Comparison of ENCODE assay signal across 8 mouse cellular contexts in the genomic region with DNA sequence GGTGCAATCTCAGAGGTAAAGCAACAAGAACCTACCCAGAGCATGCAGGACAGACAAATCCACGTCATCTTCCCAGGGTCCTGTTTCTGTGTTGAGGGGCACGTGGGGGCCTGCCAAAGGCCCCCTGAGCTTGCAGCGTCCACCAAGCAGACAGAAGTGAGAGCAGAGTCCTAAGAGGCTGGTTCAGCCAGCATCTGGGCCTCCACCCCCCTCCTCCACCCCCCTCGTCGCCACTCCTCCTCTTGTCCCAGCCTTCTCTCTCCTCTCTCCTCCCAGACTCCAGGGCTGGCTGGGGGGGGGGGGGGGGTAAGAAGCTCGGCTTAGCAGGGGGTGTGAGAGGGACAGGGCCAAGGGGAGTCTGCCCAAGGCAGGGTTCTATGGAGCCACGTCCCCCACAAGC. TPM values are rescaled to one million over a fixed set of nuclear protein-coding genes. Genes with fewer than 3 reads are reported as not detected.
DNase-seq lines count a peak whose midpoint lies in the region; ATAC-seq and TF ChIP-seq lines count a peak whose summit lies in the region.

No protein-coding gene starts in this region.

- ATAC-seq in megakaryocyte, adult 5-6 weeks (ENCODE audit: poor library complexity, severe bottlenecking), result no peak

- H3K27me3 ChIP-seq in spleen, adult 2 months (ENCODE audit: control insufficient read depth, insufficient read depth, low read length), result no peaks in the 10 kb centered on the region

- no peak for TF ChIP-seq CTCF in spleen, adult 2 months (IDR thresholded peaks at IDR 0.05; ENCODE audit: extremely low read depth, insufficient read depth, insufficient read length, insufficient replicate concordance)

- H3K36me3 ChIP-seq in spleen, adult 2 months (ENCODE audit: control insufficient read depth, insufficient read depth, low read length), result no peaks in the 10 kb centered on the region

- peak overlapping the region; percentile 5; the same call in 1 of the 2 replicates for H3K27ac ChIP-seq in spleen, adult 2 months (ENCODE audit: insufficient read depth, low read length)

- peak overlapping the region; percentile 24; the same call in 1 of the 2 replicates for H3K4me3 ChIP-seq in spleen, adult 2 months (ENCODE audit: extremely low read depth, insufficient read depth, insufficient read length)

- no peak for TF ChIP-seq POLR2A in spleen, adult 2 months (IDR thresholded peaks at IDR 0.05; ENCODE audit: low read depth, low read length)

- DNase-seq in gastrocnemius, postnatal 10 days, result peak; percentile 44
- no peak for DNase-seq in gastrocnemius, adult 8-10 months (ENCODE audit: low spot score in 2 of 2)
- DNase-seq in spleen, adult 2 months (ENCODE audit: low read depth in 1 of 2, low spot score in 2 of 2), result no peak
- no peak for DNase-seq in spleen, postnatal 36 days (ENCODE audit: low spot score in 2 of 2)
- peak; percentile 72 to 77 for DNase-seq in kidney, postnatal 4 days
- no peak for DNase-seq in cerebellum, adult 11 months
- no peak for DNase-seq in c-Kit-positive CD71-positive TER-119-positive erythroid progenitor cells, embryonic 14.5 days (ENCODE audit: low spot score)

- 64% methylated on average over 7 of the region's 7 CpGs for WGBS in spleen, adult 2 months

- no peaks in the 10 kb centered on the region; the same call in 1 of the 2 replicates for H3K4me1 ChIP-seq in spleen, adult 2 months (ENCODE audit: control insufficient read depth, insufficient read depth, insufficient read length)

RNA-seq across cellular contexts. Expression of a gene that starts 33.1 kb away (rescaled TPM):
- 100 to 1,000 TPM; 193 to 196 TPM for total RNA-seq in gastrocnemius, postnatal 10 days (2021)
- total RNA-seq in gastrocnemius, adult 8-10 months (2022), result 100 to 1,000 TPM; 217 to 331 (median 279) TPM
- polyA plus RNA-seq in spleen, adult 2 months (2012; rRNA removed), result 80.4 and 102 TPM in 2 replicates
- 4.9 and 5.5 TPM in 2 replicates for total RNA-seq in megakaryocyte, adult 5-6 weeks (2015)
- 2.9 and 3.2 TPM in 2 replicates for total RNA-seq in megakaryocyte, adult 5-6 weeks (2017)

RNA-seq across cellular contexts. Expression of a gene that starts 34.2 kb away (rescaled TPM):
- 1 to 10 TPM in 1 of 2 experiments, under 1 TPM in 1; 0.12 to 1.2 TPM for total RNA-seq in gastrocnemius, postnatal 10 days (2021)
- total RNA-seq in gastrocnemius, adult 8-10 months (2022), result not detected
- 0.41 and 0.67 TPM in 2 replicates for polyA plus RNA-seq in spleen, adult 2 months (2012; rRNA removed)
- 0.25 and 0.38 TPM in 2 replicates for total RNA-seq in megakaryocyte, adult 5-6 weeks (2015)
- total RNA-seq in megakaryocyte, adult 5-6 weeks (2017), result 1.1 and 2.5 TPM in 2 replicates

Comparison
In these comparisons a context has a peak if more than half of its experiments do, and no peak if none do; other contexts are left out.
1. DNase-seq: peak in gastrocnemius, postnatal 10 days (single experiment) and kidney, postnatal 4 days (2 of 2); none in gastrocnemius, adult 8-10 months (0 of 2), spleen, adult 2 months (0 of 2), spleen, postnatal 36 days (0 of 2), cerebellum, adult 11 months (single experiment) and c-Kit-positive CD71-positive TER-119-positive erythroid progenitor cells, embryonic 14.5 days (single experiment).
2. RNA of a gene that starts 33.1 kb away (total RNA-seq): 217 to 331 TPM in gastrocnemius, adult 8-10 months and 193 to 196 TPM in gastrocnemius, postnatal 10 days; 2.9 to 5.5 TPM in megakaryocyte, adult 5-6 weeks; every median in the first group is over 10 times any median in the second.